Mouse (Mus musculus) cerebellum, adult 2 months (tissue): ENCODE measurements at regions not wholly inside any gene's neighbourhood (a gene's known extent, or its start where the extent isn't known, plus 50 kb on each side); places are given as distances from the start of the nearest gene placed in this dataset.

Experiments
- CTCF ChIP-seq: fragments of 200-500 bp; IDR thresholded peaks from 2 replicates; pipeline ENCODE4 v1.5.1; 2011; ENCODE audit warnings: low read depth, mild to moderate bottlenecking, control low read depth, low read length, moderate library complexity, borderline replicate concordance; ENCODE audit not compliant: insufficient read depth
- POLR2A ChIP-seq: fragments of 200-500 bp; IDR thresholded peaks from 2 replicates; pipeline ENCODE4 v1.6.1; 2011; ENCODE audit warnings: low read length, control low read depth, borderline replicate concordance; ENCODE audit not compliant: insufficient read depth

GRCm38 (mm10) chr7:134546187-134546586, 124.3 kb upstream of the Dock1 start:
- TF ChIP-seq CTCF = no peak; the same call in 1 of the 2 replicates
- no peak for TF ChIP-seq POLR2A
